Mouse (Mus musculus) adipocyte (in vitro differentiated cells): ENCODE measurements around the gene Dtx1.

Experiments
- DNase-seq: peaks from one replicate; pipeline ENCODE4 v3.0.0-alpha.2; 2016; ENCODE audit warnings: low spot score

Dtx1 gene

GRCm38 (mm10) chr5:120679676-120680555, 31.8 kb downstream of the Dtx1 start:
- DNase-seq = peak; percentile 51

- DNase-seq = no peak
Observed at GRCm38 (mm10) chr5:120677516-120677915, 34.2 kb downstream of the Dtx1 start.

GRCm38 (mm10) chr5:120674229-120675145, 37.2 kb downstream of the Dtx1 start:
- DNase-seq = no peak

DNA sequence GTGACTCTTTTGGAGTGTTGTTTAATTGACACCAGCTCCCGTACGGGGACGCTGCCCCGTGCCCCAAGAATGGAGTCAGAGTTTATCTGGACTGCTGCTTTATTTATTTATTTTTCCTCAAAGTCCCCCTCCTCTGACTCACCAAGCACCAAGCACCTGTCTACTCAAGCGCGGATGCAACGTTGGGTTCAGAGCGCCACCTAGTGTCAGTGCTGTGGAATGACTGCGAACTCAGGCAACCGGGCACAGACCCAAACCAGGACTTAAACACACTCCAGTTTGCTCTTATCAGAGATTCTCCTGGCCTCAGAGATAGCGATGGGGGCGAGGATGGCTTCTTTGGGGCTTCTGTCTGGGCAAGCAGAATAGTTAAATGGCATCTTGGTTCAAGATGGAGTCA, 38.1 kb downstream of the Dtx1 start:
- peak; percentile 63 for DNase-seq

DNA sequence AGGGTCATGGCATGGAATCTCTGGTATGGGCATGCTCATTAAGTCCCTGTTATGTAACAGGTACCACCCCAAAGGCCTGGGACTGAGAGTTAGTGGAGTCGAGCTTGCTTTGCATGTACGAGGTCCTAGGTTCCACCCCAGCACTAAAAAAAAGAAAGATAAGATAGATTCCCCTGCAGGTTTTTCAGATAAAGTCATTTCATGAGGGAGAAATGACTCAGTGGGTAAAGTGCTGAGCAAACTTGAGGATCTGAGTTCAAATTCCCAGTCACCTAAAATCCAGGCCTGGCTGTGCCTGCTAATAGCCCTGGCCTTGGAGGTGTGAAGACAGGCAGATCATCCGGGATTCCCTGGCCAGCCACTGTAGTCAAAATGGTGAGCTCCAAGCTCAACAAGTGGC, 39.9 kb downstream of the Dtx1 start:
- DNase-seq = no peak

- DNase-seq = no peak
Observed at GRCm38 (mm10) chr5:120670132-120670531, 41.6 kb downstream of the Dtx1 start.

DNA sequence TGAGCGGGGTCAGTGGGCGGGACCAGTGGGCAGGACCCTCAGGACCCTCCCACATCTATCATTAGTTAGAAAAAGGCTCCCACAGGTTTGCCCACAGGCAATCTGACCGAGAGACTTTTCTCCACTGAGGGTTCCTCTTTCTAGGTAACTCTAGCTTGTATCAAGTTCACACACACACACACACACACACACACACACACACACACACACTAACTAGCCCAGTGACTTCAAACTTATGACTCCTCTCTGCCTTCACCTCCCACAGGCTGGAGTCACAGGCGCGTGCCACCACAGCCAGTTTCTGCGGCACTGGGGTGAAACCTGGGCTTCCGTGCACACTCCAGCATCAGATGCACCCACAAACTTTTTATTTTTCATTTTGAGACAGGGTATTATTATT, 43.0 kb downstream of the Dtx1 start:
- DNase-seq = no peak

- DNase-seq = no peak
Observed at GRCm38 (mm10) chr5:120664888-120665287, 46.8 kb downstream of the Dtx1 start.

- DNase-seq = no peak
Observed at GRCm38 (mm10) chr5:120660816-120661215, 50.9 kb downstream of the Dtx1 start.

DNA sequence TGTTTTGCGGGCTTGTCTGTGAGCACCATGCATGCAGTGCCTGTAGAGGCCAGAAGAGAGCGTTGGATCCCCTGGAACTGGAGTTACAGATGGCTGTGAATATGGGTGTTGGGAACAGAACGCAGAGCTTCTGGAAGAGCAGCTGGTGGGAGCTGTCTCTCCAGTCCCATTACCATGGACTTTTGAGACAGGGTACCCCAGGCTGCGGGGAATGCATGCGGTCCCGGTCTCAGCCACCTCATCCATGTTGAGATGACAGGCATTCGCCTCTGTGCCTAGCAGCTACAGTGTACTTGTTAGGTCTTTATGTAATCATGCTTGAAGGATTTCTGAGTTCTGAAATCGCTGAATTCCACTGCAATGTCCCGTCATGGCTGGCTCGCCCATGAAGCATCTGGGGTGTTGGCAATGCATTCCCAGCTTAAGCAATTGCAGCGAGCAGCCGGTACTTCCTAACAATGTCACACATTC, 55.4 kb downstream of the Dtx1 start:
- no peak for DNase-seq

DNA sequence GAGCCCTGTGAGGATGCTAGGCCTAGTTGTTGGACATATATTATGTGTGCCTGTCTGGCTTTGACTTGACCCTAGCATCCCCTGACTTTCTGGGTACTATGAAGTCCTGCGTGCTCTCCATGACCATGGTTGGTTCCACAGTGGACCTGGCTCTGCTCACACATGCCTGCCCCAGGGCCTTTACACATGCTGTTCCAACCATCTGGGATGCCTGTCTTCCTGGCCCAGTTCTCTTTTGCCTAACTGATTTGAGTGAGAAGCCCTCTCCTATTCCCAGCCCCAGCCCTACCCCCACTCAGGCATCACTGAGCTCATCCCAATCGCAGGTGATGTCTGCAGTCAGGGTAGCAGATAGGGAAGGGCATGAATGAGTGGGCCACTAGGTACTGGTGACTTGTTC, 57.9 kb downstream of the Dtx1 start:
- no peak for DNase-seq

DNA sequence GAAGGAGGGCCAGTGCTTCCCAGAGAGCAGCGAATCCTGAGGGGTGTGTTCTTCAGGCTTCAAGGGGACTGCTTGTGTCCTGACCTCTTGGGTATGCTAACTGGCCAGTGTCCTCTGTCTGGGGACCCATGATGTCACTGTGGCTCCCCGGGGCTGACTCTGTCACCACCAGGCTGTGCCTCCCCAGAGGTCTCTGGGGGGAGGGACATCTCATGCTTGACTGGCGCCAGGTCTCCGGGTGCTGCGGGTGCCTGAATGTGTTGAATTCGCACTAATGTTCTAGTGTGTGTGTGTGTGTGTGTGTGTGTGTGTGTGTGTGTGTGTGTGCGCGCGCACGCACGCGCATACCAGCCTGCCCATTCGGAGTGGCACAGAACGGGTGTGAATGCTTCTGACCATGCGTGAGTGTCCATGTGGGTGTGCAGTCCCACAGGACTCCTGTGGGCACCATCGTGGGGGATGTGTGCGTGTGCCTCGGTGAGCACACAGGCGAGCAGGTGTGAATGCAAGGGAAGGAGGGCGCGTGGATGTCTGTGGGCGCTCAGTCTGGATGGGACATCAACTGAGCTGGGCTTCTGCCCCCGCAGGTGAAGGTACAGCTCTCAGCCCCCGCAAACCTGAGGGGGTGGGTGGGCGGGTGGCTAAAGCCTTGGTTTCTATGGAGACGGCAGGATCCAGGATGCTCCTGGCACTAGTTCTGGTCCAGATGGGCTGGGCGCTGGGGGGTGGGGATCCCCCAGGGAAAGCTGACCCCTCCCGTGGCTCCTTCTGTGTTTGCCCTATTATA, 58.6 kb downstream of the Dtx1 start:
- no peak for DNase-seq

GRCm38 (mm10) chr5:120651230-120651629, 60.5 kb downstream of the Dtx1 start:
- DNase-seq = no peak

DNA sequence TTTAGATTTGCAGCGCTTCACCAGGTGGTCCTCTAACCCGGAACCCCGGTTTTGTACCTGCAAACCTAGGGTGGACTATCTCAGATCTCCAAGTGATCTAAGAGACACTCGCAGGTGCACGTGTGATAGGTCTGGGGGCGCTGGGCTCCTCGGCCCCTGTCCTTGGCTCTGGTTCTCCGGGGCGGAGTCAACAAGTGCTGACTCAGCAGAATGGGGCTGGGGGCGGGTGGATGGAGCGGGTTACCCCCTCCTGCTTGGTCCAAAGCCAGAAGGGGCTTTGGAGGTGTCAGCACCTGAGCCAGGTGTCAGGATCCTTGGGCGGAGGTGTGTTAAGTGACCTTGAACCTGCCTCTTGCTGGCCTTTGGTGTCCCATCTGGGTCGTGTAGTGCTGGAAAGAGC, 61.8 kb downstream of the Dtx1 start:
- no peak for DNase-seq

DNA sequence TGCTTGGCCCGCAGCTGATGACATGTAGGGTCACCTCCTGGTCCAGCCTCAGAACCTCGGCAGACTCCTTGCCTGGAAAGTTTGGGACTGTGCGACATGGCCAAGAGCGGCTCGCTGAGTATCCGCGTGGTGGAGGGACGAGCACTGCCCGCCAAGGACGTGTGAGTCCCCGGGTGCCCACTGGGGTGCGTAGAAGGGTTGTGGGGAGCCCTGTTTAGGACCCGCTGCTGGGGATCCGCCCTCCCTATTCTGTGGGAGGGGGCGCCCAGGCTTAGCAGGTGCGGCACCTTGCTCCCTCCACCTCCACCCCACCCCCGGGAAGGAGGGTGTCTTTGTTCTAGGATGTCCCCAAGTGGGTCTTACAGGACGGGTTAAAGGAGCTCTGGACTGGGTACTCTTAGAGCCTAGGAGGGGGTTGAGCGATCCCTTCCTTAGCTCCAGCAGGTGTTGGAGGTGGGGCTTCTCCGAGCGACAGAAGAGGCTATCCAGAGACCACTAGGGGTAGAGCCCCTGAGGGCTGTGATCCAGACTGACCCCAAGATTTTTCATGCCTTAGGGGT, 62.3 kb downstream of the Dtx1 start:
- no peak for DNase-seq

DNA sequence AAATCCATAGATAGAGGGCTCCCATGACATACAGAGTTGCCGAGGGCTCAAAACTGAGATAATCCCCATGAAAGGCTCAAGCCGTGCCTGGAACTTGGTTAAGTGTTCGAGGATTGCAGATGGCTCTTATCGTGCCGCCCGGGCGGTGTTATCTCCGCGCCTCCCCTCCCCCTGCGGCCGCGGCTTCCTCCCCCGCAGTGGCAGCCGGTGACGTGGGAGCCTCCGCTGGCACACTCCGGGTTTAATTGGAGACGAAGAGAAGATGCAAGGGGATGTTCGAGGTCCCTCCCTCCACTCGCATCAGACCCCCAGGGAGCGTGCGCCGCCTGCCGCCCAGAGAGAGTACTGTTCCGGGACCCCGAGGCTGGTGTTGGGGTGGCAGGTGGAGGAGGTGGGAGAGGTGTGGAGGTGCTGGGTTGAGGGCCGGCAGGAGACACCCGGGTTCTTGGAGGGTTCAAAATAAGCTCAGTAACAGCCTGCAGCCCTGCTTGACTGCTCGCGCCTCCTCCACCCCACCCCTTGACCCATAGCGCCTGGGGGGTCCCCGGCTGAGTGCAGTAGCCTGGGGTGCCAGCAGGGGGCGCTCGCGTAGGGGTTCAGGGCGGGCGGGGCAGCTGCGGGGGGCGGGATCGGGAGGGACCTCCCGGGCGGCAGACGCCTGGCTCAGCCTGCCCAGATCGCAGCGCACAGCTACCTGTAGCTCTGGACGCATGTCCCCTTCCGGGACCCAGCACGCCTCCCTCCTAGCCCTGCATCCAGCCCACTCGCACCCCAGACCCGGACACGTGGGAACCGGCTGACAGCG, 63.0 kb downstream of the Dtx1 start, which contains the start of gene Rasal1:
TSS of gene Rasal1 (plus strand) at position 244 of the 805 bp plus-strand sequence.
- DNase-seq = no peak

GRCm38 (mm10) chr5:120647814-120648491, 63.8 kb downstream of the Dtx1 start:
- DNase-seq = no peak

- DNase-seq = no peak
Observed at GRCm38 (mm10) chr5:120647361-120647760, 64.4 kb downstream of the Dtx1 start.

- peak; percentile 27 for DNase-seq
Observed at GRCm38 (mm10) chr5:120645851-120646250, 65.9 kb downstream of the Dtx1 start.

DNA sequence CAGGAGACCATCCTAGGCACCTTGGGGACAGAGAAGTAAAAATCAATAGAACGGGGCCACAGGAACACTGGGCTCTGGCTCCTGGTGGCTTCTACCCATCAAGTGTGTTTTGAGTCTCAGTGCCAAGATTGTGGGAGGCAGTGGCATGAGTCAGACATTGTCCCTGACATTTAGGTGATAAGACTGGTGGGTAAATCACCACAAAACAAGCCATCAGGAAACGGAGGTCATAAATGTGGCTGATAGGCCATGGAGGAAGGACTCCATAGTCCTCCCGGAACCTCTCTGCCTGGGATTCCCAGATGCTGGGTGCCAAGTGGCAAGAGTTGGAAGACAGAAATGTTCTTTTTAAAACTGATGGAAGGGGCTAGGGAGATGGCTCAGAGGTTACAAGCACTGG, 67.5 kb downstream of the Dtx1 start:
- DNase-seq = no peak
